Mouse (Mus musculus) midbrain, postnatal 0 days (tissue): Measurements from ENCODE around the gene Aoah. TPM values are rescaled to one million over a fixed set of nuclear protein-coding genes. Genes with fewer than 3 reads are reported as not detected.

ENCODE experiments used
- ATAC-seq: fragments of 200-750 bp; cut with Nextera tagmentation; 2 replicates; pipeline ENCODE4 v1.8.0; 2017; ENCODE audit warnings: moderate number of reproducible peaks, mild to moderate bottlenecking, moderate TSS enrichment, moderate library complexity; ENCODE audit not compliant: low FRiP score
- DNase-seq: peaks from one replicate; pipeline ENCODE4 v3.0.0-alpha.2; 2015; ENCODE audit warnings: low spot score
- H3K27ac ChIP-seq: fragments of 300-500 bp; sonication (generic); 2 replicates; pipeline ENCODE4 v1.5.1; 2014; ENCODE audit warnings: low read depth, mild to moderate bottlenecking, low read length, mixed read lengths
- H3K27me3 ChIP-seq: fragments of 300-500 bp; sonication (generic); 2 replicates; pipeline ENCODE4 v1.6.1; 2014; ENCODE audit warnings: low read length, control low read depth, mixed read lengths; ENCODE audit not compliant: insufficient read depth
- H3K36me3 ChIP-seq: fragments of 300-500 bp; sonication (generic); 2 replicates; pipeline ENCODE4 v1.6.1; 2014; ENCODE audit warnings: low read length, control low read depth, mixed read lengths; ENCODE audit not compliant: insufficient read depth
- H3K4me1 ChIP-seq: fragments of 300-500 bp; sonication (generic); 2 replicates; pipeline ENCODE4 v1.6.1; 2014; ENCODE audit warnings: mild to moderate bottlenecking, control low read depth, antibody characterized with exemption, low read length, mixed read lengths; ENCODE audit not compliant: insufficient read depth
- H3K4me2 ChIP-seq: fragments of 300-500 bp; sonication (generic); 2 replicates; pipeline ENCODE4 v1.6.1; 2014; ENCODE audit warnings: low read depth, mild to moderate bottlenecking, low read length, mixed read lengths; ENCODE audit not compliant: poor library complexity, severe bottlenecking
- H3K4me3 ChIP-seq: fragments of 300-500 bp; sonication (generic); 2 replicates; pipeline ENCODE4 v1.5.1; 2014; ENCODE audit warnings: low read depth, mild to moderate bottlenecking, low read length, moderate library complexity
- H3K9ac ChIP-seq: fragments of 300-500 bp; sonication (generic); replicated peaks from 2 replicates; pipeline ENCODE4 v1.6.1; 2014; ENCODE audit warnings: mild to moderate bottlenecking, low read length, moderate library complexity, mixed read lengths; ENCODE audit not compliant: poor library complexity, severe bottlenecking
- H3K9me3 ChIP-seq: fragments of 300-500 bp; sonication (generic); 2 replicates; pipeline ENCODE4 v1.6.1; 2016; ENCODE audit warnings: low read length, control low read depth
- CTCF ChIP-seq: IDR thresholded peaks from 2 replicates; pipeline ENCODE4 v1.5.1; 2016; ENCODE audit warnings: antibody characterized with exemption, mild to moderate bottlenecking
- whole genome bisulfite sequencing: fragments of 180-500 bp; shearing (Covaris S2); extraction: QIAGEN DNeasy Blood & Tissue Kit; methylation state at CpG from one replicate; pipeline ENCODE4 v1.1.7; 2014; 5-methylcytosine and 5-hydroxymethylcytosine counted together
- polyA plus RNA-seq: library from polyadenylated mRNA; unstranded; fragments of >200 nt; fragmentation: Nextera tagmentation; extraction: Ambion mirVana; gene quantifications from 2 replicates; pipeline ENCODE4 v1.2.1, GENCODE M21; 2015
- total RNA-seq: library from RNA; depleted of rRNA; stranded (reverse); fragments of >200 nt; gene quantifications from 2 replicates; pipeline ENCODE4 v1.2.3, GENCODE M21; 2014

Aoah gene
- total and polyA plus RNA-seq, 2 experiments from 2014 or later, result 0.70 to 2.3 TPM

- no peak for TF ChIP-seq CTCF
- Histone ChIP-seq H3K9me3 (no peaks in the 10 kb centered on the region), H3K27ac (no peak overlapping the region), H3K4me2 (no peak overlapping the region), H3K27me3 (no peaks in the 10 kb centered on the region), H3K9ac (no peak overlapping the region), H3K4me3 (no peak overlapping the region), H3K36me3 (no peaks in the 10 kb centered on the region), H3K4me1 (no peaks in the 10 kb centered on the region)
- DNase-seq (peak; percentile 87), ATAC-seq (peak; percentile 72)
- WGBS, result 45% methylated on average over 8 of the region's 8 CpGs
Observed at GRCm38 (mm10) chr13:20900396-20900971, 106.6 kb downstream of the Aoah start.

- no peak overlapping the region for H3K27ac ChIP-seq
- H3K36me3 ChIP-seq, result no peaks in the 10 kb centered on the region
- no peak overlapping the region for H3K4me2 ChIP-seq
- no peak for TF ChIP-seq CTCF
- WGBS, result 17% methylated on average over 2 of the region's 2 CpGs
- H3K27me3 ChIP-seq, result no peaks in the 10 kb centered on the region
- H3K4me3 ChIP-seq, result no peak overlapping the region
- no peaks in the 10 kb centered on the region for H3K4me1 ChIP-seq
- no peak overlapping the region for H3K9ac ChIP-seq
- H3K9me3 ChIP-seq, result no peaks in the 10 kb centered on the region
- DNase-seq (peak; percentile 61), ATAC-seq (peak; percentile 49)
Observed at GRCm38 (mm10) chr13:20900972-20901457, 107.1 kb downstream of the Aoah start.

- H3K4me3 ChIP-seq, result no peak overlapping the region
- no peak overlapping the region for H3K4me2 ChIP-seq
- no peaks in the 10 kb centered on the region for H3K27me3 ChIP-seq
- H3K9ac ChIP-seq, result no peak overlapping the region
- H3K4me1 ChIP-seq, result no peaks in the 10 kb centered on the region
- 60% methylated on average over 3 of the region's 3 CpGs for WGBS
- TF ChIP-seq CTCF, result no peak
- no peaks in the 10 kb centered on the region for H3K36me3 ChIP-seq
- DNase-seq (no peak), ATAC-seq (no peak)
- H3K9me3 ChIP-seq, result no peaks in the 10 kb centered on the region
- no peak overlapping the region for H3K27ac ChIP-seq
Observed at GRCm38 (mm10) chr13:20901634-20902135, 107.8 kb downstream of the Aoah start.

GRCm38 (mm10) chr13:20904118-20904517, 110.2 kb downstream of the Aoah start:
- DNase-seq, result no peak
- H3K27me3 ChIP-seq, result no peaks in the 10 kb centered on the region
- H3K9ac ChIP-seq, result no peak overlapping the region
- TF ChIP-seq CTCF, result no peak
- 76% methylated on average over 4 of the region's 4 CpGs for WGBS
- H3K36me3 ChIP-seq, result no peaks in the 10 kb centered on the region
- H3K27ac ChIP-seq, result no peak overlapping the region
- no peaks in the 10 kb centered on the region for H3K4me1 ChIP-seq
- no peaks in the 10 kb centered on the region for H3K9me3 ChIP-seq
- no peak for ATAC-seq
- H3K4me3 ChIP-seq, result no peak overlapping the region
- H3K4me2 ChIP-seq, result no peak overlapping the region

- no peak overlapping the region for H3K27ac ChIP-seq
- ATAC-seq (no peak), DNase-seq (no peak)
- no peaks in the 10 kb centered on the region for H3K4me1 ChIP-seq
- no peak for TF ChIP-seq CTCF
- H3K9ac ChIP-seq, result no peak overlapping the region
- no peaks in the 10 kb centered on the region for H3K36me3 ChIP-seq
- H3K9me3 ChIP-seq, result no peaks in the 10 kb centered on the region
- no peaks in the 10 kb centered on the region for H3K27me3 ChIP-seq
- H3K4me3 ChIP-seq, result no peak overlapping the region
- H3K4me2 ChIP-seq, result no peak overlapping the region
- 64% methylated on average over 2 of the region's 2 CpGs for WGBS
Observed at GRCm38 (mm10) chr13:20905195-20905594, 111.3 kb downstream of the Aoah start.

GRCm38 (mm10) chr13:20916698-20917511, 123.0 kb downstream of the Aoah start:
- TF ChIP-seq CTCF, result no peak
- Histone ChIP-seq H3K9me3 (no peaks in the 10 kb centered on the region), H3K9ac (no peak overlapping the region), H3K4me2 (no peak overlapping the region), H3K27me3 (no peaks in the 10 kb centered on the region), H3K4me1 (no peaks in the 10 kb centered on the region), H3K27ac (peak overlapping the region; percentile 59; the same call in 1 of the 2 replicates), H3K36me3 (no peaks in the 10 kb centered on the region), H3K4me3 (no peak overlapping the region)
- WGBS, result 66% methylated on average over 10 of the region's 10 CpGs
- ATAC-seq (peak; percentile 48; the same call in 1 of the 2 replicates), DNase-seq (peak; percentile 33)
